Mouse (Mus musculus) erythroblast, embryonic 14.5 days (primary cell): ENCODE data around the gene Zdhhc22. TPM values are rescaled to one million over a fixed set of nuclear protein-coding genes. Genes with fewer than 3 reads are reported as not detected.

Experiments
- H3K27me3 ChIP-seq: 2 replicates; pipeline ENCODE4 v1.6.1; 2012; ENCODE audit warnings: inconsistent platforms; ENCODE audit not compliant: control insufficient read depth
- H3K36me3 ChIP-seq: 2 replicates; pipeline ENCODE4 v1.6.1; 2012; ENCODE audit warnings: mild to moderate bottlenecking, inconsistent platforms; ENCODE audit not compliant: control insufficient read depth
- H3K4me1 ChIP-seq: 2 replicates; pipeline ENCODE4 v1.6.1; 2012; ENCODE audit warnings: inconsistent platforms; ENCODE audit not compliant: control insufficient read depth
- H3K4me3 ChIP-seq: replicated peaks from 2 replicates; pipeline ENCODE3; 2012; ENCODE audit warnings: moderate library complexity, mild to moderate bottlenecking, inconsistent platforms
- H3K9me3 ChIP-seq: 2 replicates; pipeline ENCODE4 v1.6.1; 2012; ENCODE audit warnings: low read length, inconsistent platforms, mixed read lengths; ENCODE audit not compliant: control insufficient read depth
- GATA1 ChIP-seq: IDR thresholded peaks from 2 replicates; pipeline ENCODE4 v1.6.1; 2012; ENCODE audit warnings: low read length, inconsistent platforms, mixed read lengths
- TAL1 ChIP-seq: IDR thresholded peaks from 3 replicates; pipeline ENCODE4 v1.6.1; 2012; ENCODE audit warnings: low read length, inconsistent platforms, mixed read lengths
- polyA plus RNA-seq: library from polyadenylated mRNA; stranded (reverse); fragments of >175 nt; gene quantifications from 2 replicates; pipeline ENCODE4 v1.2.3, GENCODE M21; 2012

The Zdhhc22 gene
- polyA plus RNA-seq, 1 experiment = not detected

DNA sequence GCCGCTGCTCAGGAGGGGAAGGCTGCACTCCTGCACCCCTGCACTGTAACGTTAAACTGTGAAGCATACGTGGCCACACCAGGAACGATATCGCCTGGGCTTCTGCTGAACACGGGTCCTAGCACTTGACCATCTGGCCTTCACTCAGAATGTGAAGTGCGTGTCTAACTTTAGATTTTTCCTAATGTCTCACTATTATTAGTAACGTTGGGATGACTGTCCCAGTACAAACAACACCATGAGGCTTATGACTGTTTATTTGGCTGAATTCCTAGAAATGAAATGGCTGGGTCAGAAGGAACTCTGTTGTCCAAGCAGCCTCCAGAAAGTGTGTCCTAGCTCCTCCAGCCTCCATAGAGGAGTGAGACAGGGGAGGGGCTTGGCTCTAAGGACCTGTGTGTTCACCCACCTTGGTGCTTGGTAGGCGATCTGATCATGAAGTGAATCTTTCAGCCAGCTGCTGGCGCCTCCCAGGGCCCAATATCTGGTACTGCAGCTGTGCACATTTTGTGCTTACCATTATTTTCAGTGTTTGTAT lies 9.1 kb upstream of the Zdhhc22 start:
- Histone ChIP-seq H3K36me3 (no peaks in the 10 kb centered on the region), H3K4me3 (no peak overlapping the region), H3K27me3 (no peaks in the 10 kb centered on the region), H3K9me3 (no peaks in the 10 kb centered on the region), H3K4me1 (no peaks in the 10 kb centered on the region)
- TF ChIP-seq GATA1 (no peak), TAL1 (no peak)

DNA sequence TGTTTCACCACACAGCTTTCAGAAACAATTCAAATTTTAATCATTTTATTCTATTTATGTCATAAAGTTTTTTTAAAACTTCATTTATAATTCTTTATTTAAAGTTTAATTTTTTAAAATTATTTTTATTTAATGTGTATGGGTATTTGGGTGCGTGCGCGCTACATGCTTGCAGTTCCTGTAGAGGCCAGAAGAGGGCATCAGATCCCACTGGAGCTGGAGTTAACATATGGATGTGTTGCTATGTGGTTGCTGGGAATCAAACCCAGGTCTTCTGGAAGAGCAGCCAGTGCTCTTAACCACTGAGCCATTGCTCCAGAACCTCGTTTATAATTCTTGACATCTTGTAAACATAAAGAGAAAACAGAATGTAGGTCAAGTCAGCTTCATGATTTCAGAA lies 8.5 kb upstream of the Zdhhc22 start:
- Histone ChIP-seq H3K9me3 (no peaks in the 10 kb centered on the region), H3K36me3 (no peaks in the 10 kb centered on the region), H3K27me3 (no peaks in the 10 kb centered on the region), H3K4me3 (no peak overlapping the region), H3K4me1 (no peaks in the 10 kb centered on the region)
- no peak for TF ChIP-seq GATA1

DNA sequence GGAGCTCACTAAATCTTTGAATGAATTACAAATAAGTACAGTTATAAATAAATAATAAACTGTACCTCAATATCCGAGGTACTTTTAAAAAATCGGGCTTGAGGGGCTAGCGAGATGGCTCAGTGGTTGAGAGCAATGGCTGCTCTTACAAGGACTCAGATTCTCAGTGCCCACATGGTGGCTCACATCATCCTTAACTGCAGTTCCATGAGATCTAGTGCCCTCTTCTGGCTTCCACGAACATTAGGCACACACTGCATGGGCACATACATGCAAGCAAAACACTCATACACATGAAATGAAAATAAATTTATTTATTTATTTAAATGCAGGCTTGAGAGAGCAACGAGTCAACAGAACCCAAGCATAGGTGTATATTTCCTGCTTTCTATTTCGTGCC lies 5.7 kb upstream of the Zdhhc22 start:
- H3K27me3 ChIP-seq = peaks cover 13% of the 10 kb centered on the region
- no peaks in the 10 kb centered on the region for H3K9me3 ChIP-seq
- no peaks in the 10 kb centered on the region for H3K4me1 ChIP-seq
- H3K4me3 ChIP-seq = no peak overlapping the region
- no peaks in the 10 kb centered on the region for H3K36me3 ChIP-seq
- TF ChIP-seq GATA1 = no peak
- TF ChIP-seq TAL1 = no peak

DNA sequence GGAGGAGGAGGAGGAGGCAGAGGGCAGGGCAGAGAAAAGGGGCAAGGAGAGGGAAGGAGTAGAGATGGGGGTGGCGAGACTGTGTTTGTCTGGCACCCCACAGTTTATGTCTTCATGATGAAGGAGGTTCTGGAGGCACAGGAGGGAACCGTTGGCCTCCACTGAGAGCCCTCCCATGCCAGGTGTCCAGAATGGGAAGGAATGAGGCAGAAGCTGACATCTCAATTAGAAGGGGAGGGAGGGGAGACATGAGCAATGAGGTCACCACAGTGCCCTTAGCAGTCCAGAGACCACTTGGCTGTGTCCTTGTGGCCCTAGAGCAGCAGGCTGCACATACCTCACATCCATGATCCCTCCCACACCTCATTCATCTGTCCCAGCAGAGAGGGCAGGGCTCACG lies 4.5 kb upstream of the Zdhhc22 start:
- Histone ChIP-seq H3K9me3 (no peaks in the 10 kb centered on the region), H3K4me1 (no peaks in the 10 kb centered on the region), H3K4me3 (no peak overlapping the region), H3K27me3 (peaks cover 25% of the 10 kb centered on the region), H3K36me3 (no peaks in the 10 kb centered on the region)
- no peak for TF ChIP-seq GATA1
- no peak for TF ChIP-seq TAL1

DNA sequence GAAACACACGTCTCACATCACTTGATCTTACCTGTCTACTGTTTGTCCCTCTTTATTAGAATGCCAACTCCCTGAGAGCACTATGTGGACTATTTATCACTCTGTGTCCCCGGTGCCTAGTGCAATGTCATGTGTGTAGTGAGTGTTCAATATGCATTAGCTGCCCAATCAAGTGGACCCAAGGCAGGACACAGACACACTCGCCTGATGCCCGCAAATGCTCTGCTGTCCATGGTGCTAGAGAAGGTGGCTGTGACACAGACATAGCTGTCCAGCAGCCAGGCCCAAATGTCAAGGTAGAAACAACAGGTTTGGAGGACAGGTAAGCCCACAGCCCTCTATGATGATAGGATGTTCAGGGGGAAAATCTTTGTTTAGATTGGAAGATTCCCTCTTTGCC lies 3.9 kb upstream of the Zdhhc22 start:
- peaks cover 31% of the 10 kb centered on the region for H3K27me3 ChIP-seq
- TF ChIP-seq TAL1 = no peak

DNA sequence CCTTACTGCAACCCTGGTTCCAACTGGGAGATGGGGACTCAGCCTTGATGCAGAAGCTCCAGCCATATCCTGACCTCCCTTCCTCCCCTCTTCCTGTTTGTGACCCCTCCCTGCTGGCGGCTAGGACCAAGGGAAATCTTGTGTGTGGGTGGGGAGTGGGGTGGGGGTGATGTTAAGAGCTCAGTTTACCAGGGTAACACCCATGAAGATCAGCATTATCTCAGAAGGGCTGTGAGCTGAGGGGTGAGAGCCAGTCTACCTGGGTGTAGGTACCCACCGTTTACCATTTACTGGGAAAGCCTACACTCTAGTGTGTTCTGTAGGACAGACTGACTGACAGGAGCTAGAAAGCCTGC lies 503 bp upstream of the Zdhhc22 start:
- Histone ChIP-seq H3K4me3 (no peak overlapping the region), H3K27me3 (peaks cover 58% of the 10 kb centered on the region), H3K36me3 (no peaks in the 10 kb centered on the region), H3K4me1 (no peaks in the 10 kb centered on the region), H3K9me3 (no peaks in the 10 kb centered on the region)
- TF ChIP-seq GATA1 (no peak), TAL1 (no peak)

More for the DNA sequence above, 3.9 kb upstream of the Zdhhc22 start:
- Histone ChIP-seq H3K9me3 (no peaks in the 10 kb centered on the region), H3K36me3 (no peaks in the 10 kb centered on the region), H3K4me3 (no peak overlapping the region), H3K4me1 (no peaks in the 10 kb centered on the region)

DNA sequence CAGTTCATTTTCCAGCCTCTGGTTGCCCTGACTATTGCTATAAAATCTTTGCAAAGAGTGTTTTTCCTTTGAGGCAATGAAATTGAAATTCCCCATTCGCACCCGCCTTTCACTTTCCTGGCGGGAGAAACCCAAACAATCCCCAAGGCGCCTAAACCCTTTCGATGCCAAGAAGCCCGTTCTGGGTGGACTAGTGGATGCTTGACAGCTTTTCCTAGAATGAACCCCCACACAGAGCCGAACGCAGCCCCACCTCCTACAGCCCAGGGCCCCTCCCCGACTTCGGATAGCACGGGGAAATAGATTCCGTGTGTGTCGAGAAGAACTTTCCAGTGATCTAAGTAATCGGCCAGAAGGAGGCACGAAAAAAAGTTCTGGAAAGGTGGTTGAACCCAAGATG lies 852 bp downstream of the Zdhhc22 start:
- Histone ChIP-seq H3K36me3 (no peaks in the 10 kb centered on the region), H3K27me3 (peaks cover 62% of the 10 kb centered on the region), H3K4me1 (no peaks in the 10 kb centered on the region), H3K9me3 (no peaks in the 10 kb centered on the region), H3K4me3 (no peak overlapping the region)
- TF ChIP-seq GATA1 = no peak
- no peak for TF ChIP-seq TAL1

DNA sequence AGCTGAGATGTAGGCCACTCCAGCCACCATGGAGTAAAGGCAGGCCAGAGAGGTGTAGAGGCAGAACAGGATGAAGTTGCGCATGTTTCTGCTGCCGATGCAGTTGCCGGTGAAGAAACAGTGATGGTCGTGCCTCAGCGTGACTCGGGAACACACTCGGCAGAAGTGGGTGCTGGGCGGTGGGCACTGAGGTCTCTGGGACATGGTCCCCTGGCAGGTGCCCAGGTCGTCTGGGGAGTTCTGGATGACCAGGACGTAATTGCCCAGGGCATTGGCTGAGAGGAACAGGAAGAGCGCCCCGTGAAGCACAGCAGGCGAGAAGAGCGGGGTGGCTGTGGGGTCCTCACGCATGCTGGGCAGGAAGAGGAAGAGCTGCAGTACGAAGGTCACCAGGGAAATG lies 2.0 kb downstream of the Zdhhc22 start:
- Histone ChIP-seq H3K27me3 (peaks cover 71% of the 10 kb centered on the region), H3K4me1 (no peaks in the 10 kb centered on the region), H3K4me3 (no peak overlapping the region), H3K9me3 (no peaks in the 10 kb centered on the region), H3K36me3 (no peaks in the 10 kb centered on the region)
- no peak for TF ChIP-seq GATA1
- no peak for TF ChIP-seq TAL1

DNA sequence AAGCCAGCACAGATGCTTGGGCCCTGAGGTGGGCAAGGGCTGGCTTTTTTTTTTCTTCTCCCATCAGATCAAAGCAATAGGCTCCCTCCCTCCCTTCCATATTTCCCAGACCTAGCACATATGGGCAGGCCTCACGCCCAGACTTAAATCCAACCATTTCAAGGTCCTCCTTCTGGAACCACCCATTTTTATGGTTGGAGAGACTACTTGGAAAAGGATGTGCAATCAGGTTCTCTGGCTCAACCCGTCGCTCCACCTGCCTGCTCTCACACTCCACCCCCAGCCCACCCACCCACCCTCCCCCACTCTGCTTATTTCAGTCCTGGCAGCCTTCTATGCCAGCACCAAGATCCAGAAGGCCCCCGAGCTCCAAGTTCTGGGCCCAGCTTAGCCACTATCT lies 3.7 kb downstream of the Zdhhc22 start:
- peaks cover 73% of the 10 kb centered on the region for H3K27me3 ChIP-seq
- no peaks in the 10 kb centered on the region for H3K9me3 ChIP-seq
- no peaks in the 10 kb centered on the region for H3K4me1 ChIP-seq
- no peak overlapping the region for H3K4me3 ChIP-seq
- H3K36me3 ChIP-seq = no peaks in the 10 kb centered on the region
- TF ChIP-seq TAL1 (no peak), GATA1 (no peak)

DNA sequence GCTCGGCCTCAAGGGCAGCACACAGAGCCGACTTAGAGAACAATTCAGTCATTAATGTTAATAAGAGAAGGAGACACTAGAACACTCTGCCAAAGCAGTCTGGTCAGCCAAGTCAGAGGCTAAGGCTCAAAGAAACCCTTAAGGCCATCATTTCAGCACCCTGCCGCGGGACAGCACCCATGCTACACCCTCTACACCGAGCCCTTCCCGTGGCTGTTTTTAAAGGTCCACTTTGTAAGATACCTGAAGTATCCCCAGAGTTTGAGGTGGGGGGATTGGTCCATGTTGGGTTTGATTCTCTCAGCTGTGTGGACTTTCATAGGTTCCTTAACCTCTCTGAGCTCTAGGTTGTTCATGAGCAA lies 6.1 kb downstream of the Zdhhc22 start:
- H3K4me3 ChIP-seq = no peak overlapping the region
- TF ChIP-seq GATA1 = no peak
- peaks cover 68% of the 10 kb centered on the region for H3K27me3 ChIP-seq
- H3K9me3 ChIP-seq = no peaks in the 10 kb centered on the region
- no peaks in the 10 kb centered on the region for H3K36me3 ChIP-seq
- H3K4me1 ChIP-seq = no peaks in the 10 kb centered on the region
